Mouse (Mus musculus) E14TG2a.4 (cell line): ENCODE data around the gene Timm22.

Source experiments
- CTCF ChIP-seq: conservative IDR thresholded peaks from 2 replicates; pipeline ENCODE4 v1.5.1; 2014; ENCODE audit warnings: low read length
- NANOG ChIP-seq: IDR thresholded peaks from 2 replicates; pipeline ENCODE4 v1.6.1; 2014; ENCODE audit warnings: borderline replicate concordance, low read length, mixed read lengths
- POU5F1 ChIP-seq: IDR thresholded peaks from 2 replicates; pipeline ENCODE4 v1.6.1; 2014; ENCODE audit warnings: low read length, borderline replicate concordance

DNA sequence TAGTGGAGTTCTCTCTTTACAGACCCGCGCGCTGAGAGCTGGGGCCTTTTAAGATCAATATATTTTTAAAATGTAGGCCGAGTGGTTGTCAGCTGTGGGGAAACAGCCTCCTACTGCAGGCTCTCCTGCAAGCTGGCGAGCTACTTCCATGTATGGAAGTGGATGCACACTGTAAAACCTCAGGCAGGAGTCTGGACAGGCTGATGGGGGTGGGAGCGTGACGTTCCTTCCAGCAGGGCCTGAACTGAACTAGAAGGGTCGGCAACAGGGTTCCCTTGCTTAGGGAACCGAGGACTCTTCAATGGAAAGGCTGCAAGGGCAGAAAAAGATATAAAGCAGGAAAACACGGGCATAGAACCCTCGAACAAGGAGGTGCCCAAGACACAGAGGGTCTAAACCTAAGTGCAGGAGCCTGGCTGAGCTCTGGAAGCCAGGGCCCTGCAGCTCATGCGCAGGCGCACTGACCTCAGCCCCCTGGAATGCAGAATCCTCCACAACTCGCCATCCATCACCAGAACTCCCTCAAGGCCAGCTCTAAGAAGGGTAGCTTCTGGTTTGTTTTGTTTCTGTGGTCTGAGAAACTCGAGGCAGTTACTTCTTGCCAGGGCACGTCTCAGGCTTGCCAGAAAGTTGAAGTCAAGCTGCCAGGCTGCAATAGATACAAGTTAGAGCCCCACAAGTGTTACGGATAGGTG is 32.1 kb upstream of the Timm22 start:
- TF ChIP-seq CTCF, result no peak
- TF ChIP-seq POU5F1, result no peak
- no peak for TF ChIP-seq NANOG
